Mouse (Mus musculus) intestine, embryonic 15.5 days (tissue): ENCODE results near the gene Ccdc63. TPM values are rescaled to one million over a fixed set of nuclear protein-coding genes. Genes with fewer than 3 reads are reported as not detected.
"Not testable (repeated sequence)": the region's sequence is repeated elsewhere in the genome, so short reads cannot be mapped to it uniquely, and the experiment has no call there.

Experiments used
- ATAC-seq: fragments of 200-750 bp; cut with Nextera tagmentation; 2 replicates; pipeline ENCODE4 v1.8.0; 2017; ENCODE audit warnings: moderate TSS enrichment, moderate library complexity
- H3K27ac ChIP-seq: fragments of 300-500 bp; sonication (generic); 2 replicates; pipeline ENCODE4 v1.5.1; 2015; ENCODE audit warnings: mild to moderate bottlenecking, inconsistent platforms
- H3K27me3 ChIP-seq: fragments of 300-500 bp; sonication (generic); replicated peaks from 2 replicates; pipeline ENCODE4 v1.6.1; 2015; ENCODE audit warnings: inconsistent platforms
- H3K36me3 ChIP-seq: fragments of 300-500 bp; sonication (generic); 2 replicates; pipeline ENCODE4 v1.6.1; 2015; ENCODE audit warnings: inconsistent platforms
- H3K4me1 ChIP-seq: fragments of 300-500 bp; sonication (generic); replicated peaks from 2 replicates; pipeline ENCODE4 v1.6.1; 2015; ENCODE audit warnings: inconsistent platforms
- H3K4me2 ChIP-seq: fragments of 300-500 bp; sonication (generic); replicated peaks from 2 replicates; pipeline ENCODE4 v1.6.1; 2015; ENCODE audit warnings: mild to moderate bottlenecking, inconsistent platforms
- H3K4me3 ChIP-seq: fragments of 300-500 bp; sonication (generic); replicated peaks from 2 replicates; pipeline ENCODE4 v1.5.1; 2015; ENCODE audit warnings: inconsistent platforms
- H3K9ac ChIP-seq: fragments of 300-500 bp; sonication (generic); 2 replicates; pipeline ENCODE4 v1.6.1; 2015; ENCODE audit warnings: inconsistent platforms
- H3K9me3 ChIP-seq: fragments of 300-500 bp; sonication (generic); 2 replicates; pipeline ENCODE4 v1.6.1; 2016; ENCODE audit warnings: inconsistent platforms
- WGBS: fragments of 180-500 bp; shearing (Covaris S2); methylation state at CpG from one replicate; pipeline ENCODE4 v1.1.7; 2015; 5-methylcytosine and 5-hydroxymethylcytosine counted together
- polyA plus RNA-seq: library from polyadenylated mRNA; unstranded; fragments of >200 nt; fragmentation: Nextera tagmentation; extraction: Ambion mirVana; gene quantifications from 2 replicates; pipeline ENCODE4 v1.2.1, GENCODE M21; 2015

Ccdc63 gene
- not detected in 2 replicates for polyA plus RNA-seq

DNA sequence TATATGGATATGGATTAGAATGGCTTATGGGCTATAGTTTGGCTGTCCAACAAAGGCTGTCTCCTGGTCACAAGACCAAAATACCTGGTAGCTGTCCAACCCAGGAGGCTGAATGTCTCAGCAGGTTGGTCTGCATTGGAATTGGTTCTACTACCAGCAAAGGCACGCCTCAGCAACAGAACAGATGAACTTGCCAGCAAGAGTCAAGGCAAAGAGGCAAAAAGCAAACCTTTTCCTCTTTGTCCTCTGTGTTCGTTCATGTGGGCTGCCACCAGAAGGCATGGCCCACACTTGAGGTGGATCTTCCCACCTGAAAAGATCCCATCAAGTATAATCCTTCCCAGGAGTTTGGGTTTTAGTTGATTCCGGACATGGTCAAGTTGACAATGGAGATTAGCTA, at the start of gene Ccdc63:
Gene Ccdc63, minus strand, starts transcription at position 101 of the 400 bp plus-strand sequence.
- Histone ChIP-seq H3K4me1 (0 out of 2 replicates have a peak, but pooled peaks cover 12% of the 10 kb centered on the region), H3K9ac (no peak within 1 kb of the TSS), H3K4me3 (no peak within 1 kb of the TSS), H3K36me3 (no peaks in the 10 kb centered on the region), H3K9me3 (no peaks in the 10 kb centered on the region), H3K4me2 (no peak within 1 kb of the TSS), H3K27ac (no peak within 1 kb of the TSS), H3K27me3 (no peaks in the 10 kb centered on the region)
- whole genome bisulfite sequencing: 92% methylated on average over 3 of the region's 3 CpGs
- no peak for ATAC-seq

DNA sequence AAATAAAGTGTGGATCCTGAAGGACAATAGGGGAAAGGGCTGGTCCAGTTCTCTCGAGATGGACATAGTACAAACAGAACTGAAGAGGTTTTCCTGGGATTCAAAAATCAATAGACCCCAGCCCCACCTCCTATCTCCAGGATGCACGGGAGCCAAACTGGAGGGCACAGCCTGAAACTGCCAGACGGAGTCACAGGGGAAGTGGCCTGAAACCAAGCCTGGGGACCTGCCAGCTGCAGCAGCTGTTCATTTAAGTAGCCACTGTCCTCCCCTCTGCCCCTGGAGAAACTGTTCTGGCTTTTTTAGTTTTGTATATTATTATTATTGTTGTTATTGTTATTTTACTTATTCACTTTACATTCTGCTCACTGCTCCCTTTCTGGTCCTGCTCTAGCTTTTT, 48.5 kb upstream of the Ccdc63 start:
- Histone ChIP-seq H3K9me3 (no peaks in the 10 kb centered on the region), H3K27me3 (no peaks in the 10 kb centered on the region), H3K9ac (no peak overlapping the region), H3K4me3 (no peak overlapping the region), H3K4me1 (no peaks in the 10 kb centered on the region), H3K36me3 (no peaks in the 10 kb centered on the region), H3K27ac (no peak overlapping the region), H3K4me2 (no peak overlapping the region)
- WGBS: 50% methylated on average over 3 of the region's 3 CpGs
- ATAC-seq: no peak

DNA sequence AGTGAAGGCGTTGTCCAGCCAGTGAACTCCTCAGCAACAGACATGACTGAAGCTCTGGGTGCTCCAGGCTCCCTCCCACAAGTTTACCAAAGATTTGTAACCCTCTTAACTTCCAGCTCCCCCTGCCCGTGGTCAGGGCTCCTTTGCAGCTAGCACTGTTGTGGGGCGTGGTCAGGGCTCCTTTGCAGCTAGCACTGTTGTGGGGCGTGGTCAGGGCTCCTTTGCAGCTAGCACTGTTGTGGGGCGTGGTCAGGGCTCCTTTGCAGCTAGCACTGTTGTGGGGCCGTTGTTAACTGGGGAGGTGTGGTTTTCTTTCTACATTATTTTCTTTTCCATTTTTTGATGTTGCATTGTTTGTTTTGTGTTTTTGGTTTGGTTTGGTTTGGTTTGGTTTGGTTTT, 44.2 kb upstream of the Ccdc63 start:
- H3K27ac ChIP-seq, H3K4me1 ChIP-seq, H3K36me3 ChIP-seq, H3K9ac ChIP-seq, ATAC-seq, H3K4me2 ChIP-seq, H3K9me3 ChIP-seq, H3K27me3 ChIP-seq, H3K4me3 ChIP-seq: not testable (repeated sequence)
- 93% methylated on average over 6 of the region's 6 CpGs for WGBS

DNA sequence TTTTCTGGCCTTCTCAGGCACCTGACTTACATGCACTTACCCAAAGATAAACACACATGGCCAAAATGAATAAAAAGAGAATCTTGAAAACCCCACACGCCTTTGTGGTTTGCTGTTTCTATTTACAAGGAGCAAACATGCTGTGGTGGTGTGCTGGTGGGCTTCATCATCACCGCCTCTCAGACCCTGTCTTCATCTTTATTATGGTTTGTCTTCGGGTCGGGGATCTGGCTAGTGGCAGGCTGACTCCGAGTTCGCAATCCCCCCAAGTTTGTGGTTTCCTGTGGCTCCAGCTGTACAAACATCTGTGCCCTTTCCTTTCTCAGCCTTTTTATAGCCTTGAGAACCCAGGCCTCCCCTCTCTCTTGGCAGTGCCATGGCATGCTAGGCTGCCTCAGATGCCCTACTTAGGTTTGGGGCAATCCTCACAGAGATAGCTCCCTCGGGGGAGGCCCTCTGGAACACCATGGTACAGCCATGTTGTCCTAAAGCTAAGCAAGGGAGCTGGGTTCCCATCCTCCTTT, 43.7 kb upstream of the Ccdc63 start:
- Histone ChIP-seq H3K27me3 (no peaks in the 10 kb centered on the region), H3K9me3 (no peaks in the 10 kb centered on the region), H3K9ac (no peak overlapping the region), H3K27ac (no peak overlapping the region), H3K4me1 (no peaks in the 10 kb centered on the region), H3K36me3 (no peaks in the 10 kb centered on the region), H3K4me2 (no peak overlapping the region), H3K4me3 (no peak overlapping the region)
- 88% methylated on average over 7 of the region's 7 CpGs for WGBS
- ATAC-seq: no peak

DNA sequence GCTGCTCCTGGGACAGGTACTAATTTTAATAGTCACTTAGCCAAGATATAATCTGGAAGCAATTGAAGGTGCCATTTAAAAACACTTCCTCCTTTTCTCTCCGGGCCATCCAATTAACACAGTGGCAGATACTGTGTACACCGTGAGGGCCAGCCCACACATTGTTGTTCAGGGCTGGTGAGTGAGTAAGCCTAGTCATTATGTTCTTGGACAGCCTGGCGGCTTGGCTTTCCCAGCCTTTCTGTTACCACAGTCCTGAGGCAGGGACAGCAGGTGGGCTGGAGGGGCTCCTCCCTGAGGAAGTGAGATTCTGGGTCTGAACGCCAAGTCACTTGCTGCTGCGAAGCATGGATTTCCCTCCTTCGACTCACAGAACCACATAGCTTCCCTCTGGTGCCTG, 39.0 kb upstream of the Ccdc63 start:
- no peaks in the 10 kb centered on the region for H3K9me3 ChIP-seq
- H3K36me3 ChIP-seq: peaks cover 12% of the 10 kb centered on the region
- 60% methylated on average over 6 of the region's 6 CpGs for WGBS
- no peak overlapping the region for H3K27ac ChIP-seq
- no peak overlapping the region for H3K4me3 ChIP-seq
- H3K27me3 ChIP-seq: no peaks in the 10 kb centered on the region
- H3K4me2 ChIP-seq: no peak overlapping the region
- no peaks in the 10 kb centered on the region for H3K4me1 ChIP-seq
- no peak for ATAC-seq
- no peak overlapping the region for H3K9ac ChIP-seq

DNA sequence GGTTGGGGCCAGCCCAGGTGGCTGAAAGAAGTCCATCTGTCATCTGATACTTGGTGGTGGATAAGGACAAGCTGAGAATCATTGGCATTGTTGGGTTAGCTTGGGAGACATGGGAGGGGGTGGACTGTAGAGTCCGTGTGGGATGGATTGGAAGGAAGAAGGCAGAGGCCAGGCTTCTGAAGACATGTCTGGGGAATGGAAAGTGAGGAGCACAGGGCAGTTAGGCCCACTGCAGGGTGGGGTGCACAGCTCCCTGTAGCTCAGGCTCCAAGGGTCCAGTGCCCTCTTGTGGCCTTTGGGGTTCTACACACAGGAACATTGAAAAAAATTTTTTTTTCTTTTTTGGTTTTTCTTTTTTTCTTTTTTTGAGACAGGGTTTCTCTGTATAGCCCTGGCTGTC, 35.8 kb upstream of the Ccdc63 start:
- 48% methylated on average over 1 of the region's 1 CpGs for whole genome bisulfite sequencing
- H3K4me1 ChIP-seq: no peaks in the 10 kb centered on the region
- H3K9ac ChIP-seq: no peak overlapping the region
- H3K9me3 ChIP-seq: no peaks in the 10 kb centered on the region
- peaks cover 25% of the 10 kb centered on the region for H3K36me3 ChIP-seq
- no peak overlapping the region for H3K27ac ChIP-seq
- no peak overlapping the region for H3K4me3 ChIP-seq
- H3K4me2 ChIP-seq: no peak overlapping the region
- ATAC-seq: peak; percentile 74; the same call in 1 of the 2 replicates
- no peaks in the 10 kb centered on the region for H3K27me3 ChIP-seq

DNA sequence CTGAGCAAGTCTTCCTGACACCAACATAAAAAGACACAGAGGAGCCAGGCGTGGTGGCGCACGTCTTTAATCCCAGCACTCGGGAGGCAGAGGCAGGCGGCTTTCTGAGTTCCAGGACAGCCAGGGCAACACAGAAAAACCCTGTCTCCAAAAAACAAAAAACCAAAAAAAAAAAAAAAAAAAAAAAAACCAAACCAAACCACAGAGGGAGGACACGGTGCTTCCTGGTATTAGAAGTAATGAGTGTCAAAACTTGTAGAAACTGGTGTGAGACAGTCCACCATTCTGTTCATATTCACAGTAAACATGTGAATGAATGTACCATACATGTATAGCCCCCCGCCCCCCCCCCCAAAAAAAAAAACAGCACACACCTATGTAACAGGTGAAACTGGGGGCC, 35.3 kb upstream of the Ccdc63 start:
- ATAC-seq: no peak
- WGBS: 83% methylated on average over 7 of the region's 7 CpGs
- no peak overlapping the region for H3K27ac ChIP-seq
- no peak overlapping the region for H3K4me2 ChIP-seq
- no peak overlapping the region for H3K9ac ChIP-seq
- H3K9me3 ChIP-seq: no peaks in the 10 kb centered on the region
- no peaks in the 10 kb centered on the region for H3K27me3 ChIP-seq
- no peak overlapping the region for H3K4me3 ChIP-seq
- H3K4me1 ChIP-seq: no peaks in the 10 kb centered on the region
- peaks cover 29% of the 10 kb centered on the region for H3K36me3 ChIP-seq

DNA sequence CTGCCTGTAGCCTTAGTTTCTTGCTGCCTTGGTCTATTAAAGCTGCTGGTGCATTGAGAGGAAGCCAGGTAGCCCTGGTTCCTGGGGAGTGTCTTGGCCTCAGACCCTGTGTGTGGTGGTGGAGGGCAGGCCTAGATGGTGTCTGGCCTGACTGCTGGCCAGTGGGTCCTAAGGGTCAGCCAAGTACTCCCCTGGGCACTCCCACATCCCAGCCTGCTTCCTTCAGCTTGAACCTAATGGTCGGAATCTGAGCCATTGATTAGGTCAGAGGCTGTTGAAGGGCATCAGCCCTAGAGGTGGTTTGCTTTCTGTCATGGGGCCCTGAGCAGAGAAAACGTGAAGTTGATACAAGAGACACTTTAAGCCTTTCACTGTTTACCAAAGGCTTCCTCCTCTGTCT, 34.8 kb upstream of the Ccdc63 start:
- Histone ChIP-seq H3K27ac (no peak overlapping the region), H3K36me3 (peaks cover 35% of the 10 kb centered on the region), H3K4me2 (no peak overlapping the region), H3K27me3 (no peaks in the 10 kb centered on the region), H3K9me3 (no peaks in the 10 kb centered on the region), H3K4me1 (no peaks in the 10 kb centered on the region), H3K4me3 (no peak overlapping the region), H3K9ac (no peak overlapping the region)
- no peak for ATAC-seq
- 43% methylated on average over 2 of the region's 2 CpGs for WGBS

DNA sequence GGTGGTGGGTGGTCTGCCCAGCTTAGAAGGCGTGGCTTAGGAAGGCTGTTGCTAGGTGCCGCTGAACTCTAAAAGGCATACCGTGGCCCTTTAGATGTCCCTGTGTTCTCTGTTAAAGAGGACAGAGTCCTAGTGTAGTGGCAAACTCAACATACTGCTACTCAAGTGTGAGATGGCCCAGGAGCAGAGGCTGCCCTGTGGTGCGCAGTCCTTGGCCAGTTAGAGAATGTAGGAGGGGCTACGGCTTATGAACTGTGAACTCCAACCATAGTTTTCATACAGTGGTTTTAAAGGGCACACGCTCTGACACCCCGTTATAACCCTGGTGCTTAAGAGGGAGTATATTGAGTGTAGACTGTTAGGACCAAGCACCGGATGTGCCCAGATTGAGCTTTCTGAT, 30.4 kb upstream of the Ccdc63 start:
- no peak for ATAC-seq
- Histone ChIP-seq H3K27ac (no peak overlapping the region), H3K4me2 (no peak overlapping the region), H3K9me3 (no peaks in the 10 kb centered on the region), H3K4me1 (0 out of 2 replicates have a peak, but pooled peaks cover 4% of the 10 kb centered on the region), H3K27me3 (no peaks in the 10 kb centered on the region), H3K4me3 (no peak overlapping the region), H3K36me3 (peaks cover 53% of the 10 kb centered on the region), H3K9ac (no peak overlapping the region)
- WGBS: 94% methylated on average over 8 of the region's 8 CpGs

DNA sequence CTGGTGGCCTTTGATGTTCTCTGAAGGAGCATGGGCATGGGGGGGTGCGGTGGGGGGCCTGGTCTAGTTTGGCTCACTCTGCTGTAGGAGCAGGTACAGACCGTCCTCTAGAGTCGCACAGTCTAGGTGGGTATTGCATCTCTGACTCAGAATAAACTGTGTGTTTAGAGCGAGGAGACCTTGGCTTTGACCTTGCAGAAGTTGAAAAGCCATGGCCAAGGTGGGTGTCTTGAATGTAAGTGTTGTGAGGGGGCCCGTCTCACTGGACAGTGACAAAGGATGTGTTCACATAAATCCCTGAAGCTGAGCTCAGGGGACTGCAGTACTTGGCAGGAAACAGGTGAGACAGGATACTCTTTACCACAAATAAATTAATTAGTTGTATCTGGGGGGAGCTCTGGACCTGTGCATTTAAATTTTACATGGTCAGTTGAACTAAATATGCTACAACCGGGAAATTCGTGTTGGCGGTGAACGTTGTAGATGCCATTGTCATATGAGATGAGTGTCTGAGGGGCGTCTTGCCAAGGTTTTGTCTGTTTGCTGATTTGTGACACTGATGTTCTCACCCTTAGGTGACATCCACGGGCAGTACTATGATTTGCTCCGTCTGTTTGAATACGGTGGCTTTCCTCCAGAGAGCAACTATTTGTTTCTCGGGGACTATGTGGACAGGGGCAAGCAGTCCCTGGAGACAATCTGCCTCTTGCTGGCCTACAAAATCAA, 27.9 kb upstream of the Ccdc63 start:
- Histone ChIP-seq H3K36me3 (peaks cover 52% of the 10 kb centered on the region), H3K27me3 (no peaks in the 10 kb centered on the region), H3K9me3 (no peaks in the 10 kb centered on the region), H3K4me3 (no peak overlapping the region), H3K4me1 (peaks cover 11% of the 10 kb centered on the region; the same call in 1 of the 2 replicates), H3K27ac (no peak overlapping the region), H3K9ac (no peak overlapping the region), H3K4me2 (no peak overlapping the region)
- WGBS: 89% methylated on average over 14 of the region's 14 CpGs
- no peak for ATAC-seq

DNA sequence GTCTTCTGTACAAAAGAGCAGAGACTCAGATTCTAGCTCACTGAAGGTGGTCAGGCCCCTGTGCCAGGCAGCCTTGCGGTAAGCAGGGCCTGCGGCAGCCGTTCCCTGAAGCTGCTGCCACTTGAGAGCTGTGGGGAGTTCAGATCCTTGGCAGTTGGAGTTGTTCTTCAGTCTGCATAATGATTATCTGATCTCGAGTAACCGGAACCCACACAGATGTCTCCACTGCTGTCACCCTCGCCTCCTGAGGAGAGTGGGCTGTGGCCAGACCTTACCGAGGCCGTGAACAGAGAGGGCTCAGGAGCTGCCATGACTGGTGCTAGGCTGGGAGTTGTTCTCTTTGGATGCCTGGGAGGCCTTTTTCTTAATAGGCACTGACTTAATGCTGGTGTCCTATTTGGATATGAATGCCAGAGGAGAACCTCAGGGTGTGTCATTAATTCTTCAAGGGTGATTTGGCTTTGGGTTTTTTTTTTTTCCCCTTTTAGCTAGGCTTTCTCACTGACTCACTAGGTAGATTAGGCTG, 26.1 kb upstream of the Ccdc63 start:
- Histone ChIP-seq H3K9me3 (no peaks in the 10 kb centered on the region), H3K27me3 (no peaks in the 10 kb centered on the region), H3K4me2 (no peak overlapping the region), H3K4me3 (no peak overlapping the region), H3K9ac (no peak overlapping the region), H3K36me3 (peaks cover 44% of the 10 kb centered on the region), H3K27ac (no peak overlapping the region), H3K4me1 (peaks cover 27% of the 10 kb centered on the region)
- ATAC-seq: no peak
- WGBS: 71% methylated on average over 8 of the region's 8 CpGs

DNA sequence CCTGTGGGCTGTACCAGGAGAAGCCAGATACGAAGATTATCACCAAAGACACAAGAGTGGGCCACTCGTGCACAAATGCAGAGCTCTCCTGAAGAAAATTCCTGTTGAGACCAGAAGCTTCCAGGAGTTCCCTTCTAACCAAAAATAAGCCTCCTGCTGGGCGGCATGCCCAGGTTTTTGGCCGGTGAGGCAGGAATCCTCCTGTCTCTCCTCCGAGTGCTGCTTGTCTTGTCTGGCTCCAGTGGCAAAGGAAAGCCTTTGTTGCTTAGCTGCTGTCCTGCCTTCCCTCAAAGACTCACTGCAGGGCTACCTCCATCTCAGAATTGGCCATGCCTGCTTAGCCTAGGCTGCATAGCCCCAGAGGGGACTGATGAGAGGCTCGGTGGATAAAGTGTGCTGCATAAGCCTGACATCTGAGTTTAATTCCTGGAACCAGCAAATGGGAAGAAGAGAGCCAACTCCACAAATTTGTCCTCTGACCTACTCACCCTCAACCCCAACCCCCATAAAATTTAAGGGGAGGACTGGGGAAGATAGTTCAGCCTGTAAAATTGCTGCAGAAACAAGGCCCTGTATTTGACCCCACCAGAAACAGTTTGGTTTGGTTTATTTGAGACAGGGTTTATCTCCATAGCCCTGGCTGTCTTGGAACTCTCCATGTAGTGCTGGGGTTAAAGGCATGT, 24.8 kb upstream of the Ccdc63 start:
- H3K9me3 ChIP-seq: no peaks in the 10 kb centered on the region
- WGBS: 69% methylated on average over 6 of the region's 6 CpGs
- H3K4me3 ChIP-seq: no peak overlapping the region
- no peak for ATAC-seq
- peaks cover 33% of the 10 kb centered on the region for H3K36me3 ChIP-seq
- H3K9ac ChIP-seq: peak overlapping the region; percentile 26; the same call in 1 of the 2 replicates
- no peak overlapping the region for H3K27ac ChIP-seq
- H3K4me2 ChIP-seq: no peak overlapping the region
- peaks cover 41% of the 10 kb centered on the region for H3K4me1 ChIP-seq
- no peaks in the 10 kb centered on the region for H3K27me3 ChIP-seq
